Mouse (Mus musculus): ENCODE measurements around the gene Psmb2. TPM values are rescaled to one million over a fixed set of nuclear protein-coding genes. Genes with fewer than 3 reads are reported as not detected.

Gene Psmb2
- 432 and 438 TPM in 2 replicates for polyA plus RNA-seq (2015; fragmentation: Nextera tagmentation; extraction: Ambion mirVana)

DNA sequence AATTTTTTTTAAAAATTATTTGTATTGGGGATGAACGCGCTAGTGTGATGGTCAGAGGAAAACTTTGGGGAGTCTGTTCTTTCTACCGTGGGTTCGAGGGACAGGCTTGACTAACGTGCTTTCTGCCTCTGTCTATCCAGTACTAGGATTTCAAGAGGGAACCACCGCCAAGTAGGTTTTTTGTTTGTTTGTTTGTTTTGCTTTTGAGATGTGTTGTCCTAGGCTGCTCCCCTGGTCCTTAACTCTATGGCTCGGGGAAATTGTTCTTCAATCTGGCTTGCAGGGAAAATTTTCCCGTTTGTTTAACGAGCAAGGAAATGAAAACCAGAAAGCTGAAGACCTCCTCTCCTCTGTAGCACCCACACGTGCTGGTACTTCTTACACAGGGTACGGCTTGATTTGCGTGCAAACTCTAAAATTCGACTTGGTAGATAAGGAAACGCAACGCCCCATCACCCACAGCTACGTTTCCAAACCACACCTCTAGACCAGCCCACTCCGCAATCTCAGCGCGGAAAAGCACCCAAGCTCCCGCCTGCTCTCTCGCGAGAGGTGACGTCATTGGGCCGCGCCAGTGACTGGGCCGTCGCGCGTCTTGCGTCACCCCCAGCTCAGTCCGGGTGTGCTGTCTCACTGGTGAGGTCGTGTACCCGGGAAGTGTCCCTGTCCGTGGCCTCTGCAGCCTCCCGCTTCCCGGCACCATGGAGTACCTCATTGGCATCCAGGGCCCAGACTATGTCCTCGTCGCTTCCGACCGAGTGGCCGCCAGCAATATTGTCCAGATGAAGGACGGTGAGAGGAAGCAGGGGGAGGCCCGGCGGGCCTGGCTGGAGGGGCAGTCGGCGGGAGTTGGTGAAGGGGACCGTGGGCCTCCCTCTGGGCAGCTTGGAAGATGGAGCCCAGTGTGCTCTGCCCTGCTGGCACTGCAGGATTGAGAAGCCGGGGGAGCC lies at the start of gene Psmb2:
TSS of gene Psmb2 (plus strand) at position 577 of the 950 bp plus-strand sequence.
- Histone ChIP-seq H3K4me2 (ENCODE audit: low read depth, low read length) (peak within 1 kb of the TSS; percentile 72), H3K27me3 (ENCODE audit: control insufficient read depth, insufficient read depth, low read length) (no peaks in the 10 kb centered on the region), H3K27ac (ENCODE audit: low read length) (peak within 1 kb of the TSS; percentile 79), H3K36me3 (ENCODE audit: control insufficient read depth, insufficient read depth, low read length) (no peaks in the 10 kb centered on the region), H3K4me1 (ENCODE audit: control insufficient read depth, insufficient read depth, low read length) (peaks cover 5% of the 10 kb centered on the region; the same call in 1 of the 2 replicates), H3K4me3 (replicated peaks; ENCODE audit: low read length) (peak within 1 kb of the TSS; percentile 100), H3K9me3 (replicated peaks; ENCODE audit: control insufficient read depth, low read length) (no peaks in the 10 kb centered on the region), H3K9ac (ENCODE audit: low read length) (peak within 1 kb of the TSS; percentile 99)
- ATAC-seq (ENCODE audit: insufficient read depth, low FRiP score) = peak; percentile 99
- 2% methylated on average over 48 of the region's 48 CpGs for WGBS

DNA sequence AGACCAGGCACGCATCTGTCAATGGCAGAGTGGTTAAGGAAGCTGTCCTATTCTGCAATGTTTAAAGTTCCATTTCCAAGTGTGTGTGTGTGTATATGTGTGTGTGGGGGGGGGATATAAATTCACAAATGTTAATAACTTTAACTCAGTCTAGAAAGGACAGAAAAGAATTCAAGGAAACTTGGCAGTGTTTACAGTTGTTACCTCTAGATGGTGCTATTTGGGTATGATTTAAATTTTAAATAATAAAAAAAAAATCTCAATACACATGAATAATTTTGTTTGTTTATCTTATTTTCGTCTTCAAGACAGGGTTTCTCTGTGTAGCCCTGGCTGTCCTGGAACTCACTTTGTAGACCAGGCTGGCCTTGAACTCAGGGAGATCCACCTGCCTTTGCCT lies 45.5 kb upstream of the Psmb2 start:
- Histone ChIP-seq H3K4me1 (ENCODE audit: control insufficient read depth, insufficient read depth, low read length) (no peaks in the 10 kb centered on the region), H3K36me3 (ENCODE audit: control insufficient read depth, insufficient read depth, low read length) (no peaks in the 10 kb centered on the region), H3K9me3 (replicated peaks; ENCODE audit: control insufficient read depth, low read length) (no peaks in the 10 kb centered on the region), H3K4me3 (replicated peaks; ENCODE audit: low read length) (no peak overlapping the region), H3K27me3 (ENCODE audit: control insufficient read depth, insufficient read depth, low read length) (no peaks in the 10 kb centered on the region), H3K4me2 (ENCODE audit: low read depth, low read length) (no peak overlapping the region), H3K9ac (ENCODE audit: low read length) (no peak overlapping the region), H3K27ac (ENCODE audit: low read length) (no peak overlapping the region)
- no peak for ATAC-seq (ENCODE audit: insufficient read depth, low FRiP score)
- 41% methylated on average over 2 of the region's 2 CpGs for whole genome bisulfite sequencing

DNA sequence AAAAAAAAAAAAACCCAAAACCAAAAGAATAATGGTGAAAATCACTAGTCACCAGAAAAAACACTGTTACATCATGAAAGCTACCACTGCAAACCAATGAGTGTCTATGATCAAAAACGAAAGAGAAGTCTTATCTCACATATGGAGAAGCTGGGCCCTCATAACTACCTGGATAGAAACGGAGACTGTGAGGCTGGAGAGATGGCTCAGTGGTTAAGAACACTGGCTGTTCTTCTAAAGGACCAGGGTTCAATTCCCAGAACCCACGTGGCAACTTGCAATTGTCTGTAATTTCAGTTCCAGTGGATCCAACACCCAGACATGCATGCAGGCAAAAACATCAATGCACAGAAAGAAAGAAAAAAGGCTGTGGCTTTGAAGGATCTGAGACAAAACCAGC lies 44.8 kb upstream of the Psmb2 start:
- Histone ChIP-seq H3K27ac (ENCODE audit: low read length) (no peak overlapping the region), H3K9me3 (replicated peaks; ENCODE audit: control insufficient read depth, low read length) (no peaks in the 10 kb centered on the region), H3K27me3 (ENCODE audit: control insufficient read depth, insufficient read depth, low read length) (no peaks in the 10 kb centered on the region), H3K4me1 (ENCODE audit: control insufficient read depth, insufficient read depth, low read length) (no peaks in the 10 kb centered on the region), H3K4me3 (replicated peaks; ENCODE audit: low read length) (no peak overlapping the region), H3K4me2 (ENCODE audit: low read depth, low read length) (no peak overlapping the region), H3K9ac (ENCODE audit: low read length) (no peak overlapping the region), H3K36me3 (ENCODE audit: control insufficient read depth, insufficient read depth, low read length) (no peaks in the 10 kb centered on the region)
- no peak for ATAC-seq (ENCODE audit: insufficient read depth, low FRiP score)
- WGBS = 69% methylated on average over 3 of the region's 3 CpGs

DNA sequence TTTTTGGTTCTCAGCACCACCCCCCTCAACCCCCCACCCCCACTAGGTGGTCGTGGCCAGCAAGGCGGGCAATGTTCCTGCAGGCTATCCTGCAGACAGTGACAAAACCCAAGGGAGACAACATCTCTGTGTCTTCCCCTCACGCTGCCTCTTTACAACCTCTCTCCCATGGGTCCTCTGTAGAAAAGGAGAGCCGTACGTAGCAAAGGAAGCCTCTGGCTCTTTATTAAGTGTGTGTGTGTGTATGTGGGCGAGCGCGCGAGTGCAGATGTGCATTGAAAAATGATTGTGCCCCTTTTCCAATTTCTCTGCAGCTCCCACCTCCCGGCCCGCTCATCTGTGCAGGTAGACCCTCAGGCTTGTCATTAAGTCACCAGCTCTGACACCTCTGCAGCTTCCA lies 41.1 kb upstream of the Psmb2 start:
- H3K4me1 ChIP-seq (ENCODE audit: control insufficient read depth, insufficient read depth, low read length) = no peaks in the 10 kb centered on the region
- no peak overlapping the region for H3K4me2 ChIP-seq (ENCODE audit: low read depth, low read length)
- no peak overlapping the region for H3K9ac ChIP-seq (ENCODE audit: low read length)
- ATAC-seq (ENCODE audit: insufficient read depth, low FRiP score) = no peak
- H3K4me3 ChIP-seq (replicated peaks; ENCODE audit: low read length) = no peak overlapping the region
- no peaks in the 10 kb centered on the region for H3K36me3 ChIP-seq (ENCODE audit: control insufficient read depth, insufficient read depth, low read length)
- no peaks in the 10 kb centered on the region for H3K9me3 ChIP-seq (replicated peaks; ENCODE audit: control insufficient read depth, low read length)
- H3K27me3 ChIP-seq (ENCODE audit: control insufficient read depth, insufficient read depth, low read length) = no peaks in the 10 kb centered on the region; the same call in 1 of the 2 replicates
- WGBS = 32% methylated on average over 11 of the region's 11 CpGs
- no peak overlapping the region for H3K27ac ChIP-seq (ENCODE audit: low read length)

DNA sequence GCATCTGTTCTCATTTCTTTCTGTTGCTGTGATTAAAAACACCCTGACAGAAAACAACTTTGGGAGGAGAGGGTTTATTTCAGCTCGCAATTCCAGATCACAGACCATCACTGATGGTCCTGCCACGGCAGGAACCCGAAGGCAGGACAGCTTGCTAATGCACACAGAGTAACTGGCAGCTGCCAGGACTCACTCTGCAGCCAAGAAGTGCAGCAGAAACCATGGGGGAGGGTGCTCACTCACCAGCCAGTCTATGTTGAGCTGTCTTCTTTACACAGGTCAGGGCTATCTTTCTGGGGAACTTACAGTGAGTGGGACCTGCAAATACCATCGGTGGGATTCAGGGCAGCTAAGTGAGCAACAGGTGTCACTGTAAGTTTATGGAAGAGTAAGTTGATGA lies 40.0 kb upstream of the Psmb2 start:
- Histone ChIP-seq H3K36me3 (ENCODE audit: control insufficient read depth, insufficient read depth, low read length) (no peaks in the 10 kb centered on the region), H3K4me2 (ENCODE audit: low read depth, low read length) (no peak overlapping the region), H3K9ac (ENCODE audit: low read length) (no peak overlapping the region), H3K27ac (ENCODE audit: low read length) (no peak overlapping the region), H3K4me1 (ENCODE audit: control insufficient read depth, insufficient read depth, low read length) (no peaks in the 10 kb centered on the region), H3K27me3 (ENCODE audit: control insufficient read depth, insufficient read depth, low read length) (no peaks in the 10 kb centered on the region; the same call in 1 of the 2 replicates), H3K9me3 (replicated peaks; ENCODE audit: control insufficient read depth, low read length) (no peaks in the 10 kb centered on the region), H3K4me3 (replicated peaks; ENCODE audit: low read length) (no peak overlapping the region)
- WGBS = 79% methylated on average over 4 of the region's 4 CpGs
- ATAC-seq (ENCODE audit: insufficient read depth, low FRiP score) = no peak

GRCm38 (mm10) chr4:126639339-126639738 lies 38.1 kb upstream of the Psmb2 start:
- H3K27me3 ChIP-seq (ENCODE audit: control insufficient read depth, insufficient read depth, low read length) = no peaks in the 10 kb centered on the region; the same call in 1 of the 2 replicates
- WGBS = 49% methylated on average over 7 of the region's 7 CpGs
- no peak overlapping the region for H3K9ac ChIP-seq (ENCODE audit: low read length)
- H3K4me1 ChIP-seq (ENCODE audit: control insufficient read depth, insufficient read depth, low read length) = no peaks in the 10 kb centered on the region
- no peak for ATAC-seq (ENCODE audit: insufficient read depth, low FRiP score)
- H3K27ac ChIP-seq (ENCODE audit: low read length) = no peak overlapping the region
- no peak overlapping the region for H3K4me2 ChIP-seq (ENCODE audit: low read depth, low read length)
- no peaks in the 10 kb centered on the region for H3K36me3 ChIP-seq (ENCODE audit: control insufficient read depth, insufficient read depth, low read length)
- H3K9me3 ChIP-seq (replicated peaks; ENCODE audit: control insufficient read depth, low read length) = no peaks in the 10 kb centered on the region
- no peak overlapping the region for H3K4me3 ChIP-seq (replicated peaks; ENCODE audit: low read length)

GRCm38 (mm10) chr4:126641901-126642300 lies 35.5 kb upstream of the Psmb2 start:
- Histone ChIP-seq H3K27me3 (ENCODE audit: control insufficient read depth, insufficient read depth, low read length) (no peaks in the 10 kb centered on the region; the same call in 1 of the 2 replicates), H3K9me3 (replicated peaks; ENCODE audit: control insufficient read depth, low read length) (no peaks in the 10 kb centered on the region), H3K9ac (ENCODE audit: low read length) (no peak overlapping the region), H3K36me3 (ENCODE audit: control insufficient read depth, insufficient read depth, low read length) (no peaks in the 10 kb centered on the region), H3K4me2 (ENCODE audit: low read depth, low read length) (no peak overlapping the region), H3K4me1 (ENCODE audit: control insufficient read depth, insufficient read depth, low read length) (no peaks in the 10 kb centered on the region), H3K27ac (ENCODE audit: low read length) (no peak overlapping the region), H3K4me3 (replicated peaks; ENCODE audit: low read length) (no peak overlapping the region)
- ATAC-seq (ENCODE audit: insufficient read depth, low FRiP score) = no peak
- WGBS = 47% methylated on average over 9 of the region's 9 CpGs

GRCm38 (mm10) chr4:126643815-126644214 lies 33.6 kb upstream of the Psmb2 start:
- H3K27ac ChIP-seq (ENCODE audit: low read length) = no peak overlapping the region
- H3K4me1 ChIP-seq (ENCODE audit: control insufficient read depth, insufficient read depth, low read length) = no peaks in the 10 kb centered on the region
- ATAC-seq (ENCODE audit: insufficient read depth, low FRiP score) = no peak
- H3K9ac ChIP-seq (ENCODE audit: low read length) = no peak overlapping the region
- H3K27me3 ChIP-seq (ENCODE audit: control insufficient read depth, insufficient read depth, low read length) = no peaks in the 10 kb centered on the region; the same call in 1 of the 2 replicates
- 74% methylated on average over 4 of the region's 4 CpGs for WGBS
- no peaks in the 10 kb centered on the region for H3K9me3 ChIP-seq (replicated peaks; ENCODE audit: control insufficient read depth, low read length)
- H3K36me3 ChIP-seq (ENCODE audit: control insufficient read depth, insufficient read depth, low read length) = no peaks in the 10 kb centered on the region
- no peak overlapping the region for H3K4me2 ChIP-seq (ENCODE audit: low read depth, low read length)
- H3K4me3 ChIP-seq (replicated peaks; ENCODE audit: low read length) = no peak overlapping the region

- Histone ChIP-seq H3K4me1 (ENCODE audit: control insufficient read depth, insufficient read depth, low read length) (no peaks in the 10 kb centered on the region), H3K9me3 (replicated peaks; ENCODE audit: control insufficient read depth, low read length) (no peaks in the 10 kb centered on the region), H3K9ac (ENCODE audit: low read length) (no peak overlapping the region), H3K27ac (ENCODE audit: low read length) (no peak overlapping the region), H3K36me3 (ENCODE audit: control insufficient read depth, insufficient read depth, low read length) (no peaks in the 10 kb centered on the region), H3K4me3 (replicated peaks; ENCODE audit: low read length) (no peak overlapping the region), H3K4me2 (ENCODE audit: low read depth, low read length) (no peak overlapping the region), H3K27me3 (ENCODE audit: control insufficient read depth, insufficient read depth, low read length) (no peaks in the 10 kb centered on the region)
- 78% methylated on average over 10 of the region's 10 CpGs for WGBS
- no peak for ATAC-seq (ENCODE audit: insufficient read depth, low FRiP score)
Observed at GRCm38 (mm10) chr4:126644333-126644963, 33.0 kb upstream of the Psmb2 start.
